Comparison of ENCODE assay signal across 18 mouse cellular contexts in genomic region chr8:45905591-45906250, GRCm38 (mm10). TPM values are rescaled to one million over a fixed set of nuclear protein-coding genes. Genes with fewer than 3 reads are reported as not detected.
"Had no signal": no experiment of that assay in that cellular context is flagged by ENCODE, and none has a peak within 500 bp of the region (broad histone marks: within the 10 kb centered on the region; RNA-seq: fewer than 3 reads in every experiment).

No protein-coding gene starts in this region.

- H3K9ac ChIP-seq: kidney, embryonic 15.5 days; liver, embryonic 13.5 days; liver, postnatal 0 days had no signal

- H3K27ac ChIP-seq: kidney, embryonic 15.5 days; liver, embryonic 13.5 days; midbrain, embryonic 10.5 days had no signal

- DNase-seq: kidney, adult 2 months; kidney, postnatal 14 days; left cerebral cortex, postnatal 4 days; liver; liver, embryonic 13.5 days; liver, postnatal 0 days; midbrain, embryonic 14.5 days; right cerebral cortex, postnatal 4 days; spleen, adult 18-20 months; thymus, postnatal 36 days had no signal

- H3K4me1 ChIP-seq: liver, embryonic 13.5 days had no signal

- H3K9me3 ChIP-seq: kidney, embryonic 15.5 days; liver, embryonic 13.5 days; midbrain, embryonic 10.5 days had no signal

- H3K4me3 ChIP-seq: kidney, embryonic 15.5 days; liver, embryonic 13.5 days; midbrain, embryonic 10.5 days; myocyte had no signal

- H3K4me2 ChIP-seq: kidney, embryonic 15.5 days; liver, embryonic 13.5 days had no signal

- H3K36me3 ChIP-seq: kidney, embryonic 15.5 days; liver, embryonic 13.5 days; midbrain, embryonic 10.5 days had no signal

- ATAC-seq: intestine, embryonic 16.5 days; liver, postnatal 0 days had no signal

- H3K27me3 ChIP-seq: kidney, embryonic 15.5 days; liver, embryonic 13.5 days had no signal

RNA-seq across cellular contexts. Expression of gene Ccdc110, which starts 28.7 kb away (rescaled TPM):
- polyA plus RNA-seq: intestine, embryonic 16.5 days; kidney, adult 2 months; kidney, embryonic 15.5 days; large intestine, adult 2 months; liver, embryonic 13.5 days; liver, postnatal 0 days; midbrain, embryonic 10.5 days; myocyte; neural tube, embryonic 11.5 days; stomach, embryonic 14.5 days; thymus, postnatal 0 days had no signal
